Mouse (Mus musculus) forebrain, embryonic 15.5 days (tissue): ENCODE results near the gene Hist1h2ad. TPM values are rescaled to one million over a fixed set of nuclear protein-coding genes. Genes with fewer than 3 reads are reported as not detected.

Experiments used
- ATAC-seq: fragments of 200-750 bp; cut with Nextera tagmentation; replicated peaks from 2 replicates; pipeline ENCODE4 v1.8.0; 2017; ENCODE audit warnings: mild to moderate bottlenecking, moderate TSS enrichment, moderate library complexity
- H3K27ac ChIP-seq: fragments of 300-500 bp; sonication (generic); replicated peaks from 2 replicates; pipeline ENCODE4 v1.5.1; 2015; ENCODE audit warnings: mild to moderate bottlenecking, inconsistent platforms
- H3K27me3 ChIP-seq: fragments of 300-500 bp; sonication (generic); 2 replicates; pipeline ENCODE4 v1.6.1; 2015; ENCODE audit warnings: inconsistent platforms
- H3K36me3 ChIP-seq: fragments of 300-500 bp; sonication (generic); 2 replicates; pipeline ENCODE4 v1.6.1; 2015; ENCODE audit warnings: mild to moderate bottlenecking, inconsistent platforms
- H3K4me1 ChIP-seq: fragments of 300-500 bp; sonication (generic); 2 replicates; pipeline ENCODE4 v1.6.1; 2015; ENCODE audit warnings: inconsistent platforms
- H3K4me2 ChIP-seq: fragments of 300-500 bp; sonication (generic); replicated peaks from 2 replicates; pipeline ENCODE4 v1.6.1; 2015; ENCODE audit warnings: mild to moderate bottlenecking, inconsistent platforms
- H3K4me3 ChIP-seq: fragments of 300-500 bp; sonication (generic); 2 replicates; pipeline ENCODE4 v1.5.1; 2015; ENCODE audit warnings: mild to moderate bottlenecking, inconsistent platforms
- H3K9ac ChIP-seq: fragments of 300-500 bp; sonication (generic); replicated peaks from 2 replicates; pipeline ENCODE4 v1.6.1; 2015; ENCODE audit warnings: mild to moderate bottlenecking, inconsistent platforms
- H3K9me3 ChIP-seq: fragments of 300-500 bp; sonication (generic); 2 replicates; pipeline ENCODE4 v1.6.1; 2016; ENCODE audit warnings: inconsistent platforms
- WGBS: fragments of 180-500 bp; shearing (Covaris S2); methylation state at CpG from one replicate; pipeline ENCODE4 v1.1.7; 2015; ENCODE audit warnings: mixed read lengths; 5-methylcytosine and 5-hydroxymethylcytosine counted together
- microRNA-seq: library from miRNA; unstranded; fragments of <30 nt; microRNA quantifications from one replicate; pipeline ENCODE4, GENCODE M21; 2016
- polyA plus RNA-seq: library from polyadenylated mRNA; unstranded; fragments of >200 nt; fragmentation: Nextera tagmentation; extraction: Ambion mirVana; gene quantifications from 2 replicates; pipeline ENCODE4 v1.2.1, GENCODE M21; 2015

Hist1h2ad gene
- polyA plus RNA-seq, 1 experiment from 2014 or later: 2.0 TPM

DNA sequence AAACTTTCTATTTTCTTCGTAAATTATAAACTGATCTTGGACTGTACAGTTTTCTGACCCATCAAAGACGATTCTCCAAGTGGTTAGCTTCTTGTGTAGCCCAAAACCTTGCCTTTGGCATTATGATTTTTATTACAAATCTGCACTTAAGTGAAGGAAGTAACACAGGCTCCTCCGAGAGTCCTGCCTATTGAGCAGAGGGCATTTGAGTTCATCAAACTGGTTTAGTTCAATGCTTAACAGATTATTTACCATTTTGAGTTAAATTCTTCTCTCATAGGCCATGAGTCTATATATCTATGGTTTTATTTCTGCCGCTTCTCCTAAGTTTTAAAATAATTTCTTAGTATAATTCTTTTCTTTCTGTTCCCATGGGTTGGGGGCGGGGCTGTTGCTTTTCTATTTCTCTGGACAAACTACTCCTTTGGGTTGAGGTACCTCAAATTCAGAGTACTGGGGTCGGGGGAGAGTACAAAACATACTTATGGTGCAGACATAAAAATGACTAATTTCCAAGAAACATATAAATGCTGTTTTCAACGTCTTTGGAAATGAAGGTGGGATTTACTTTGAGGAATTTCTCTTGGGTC is 48.8 kb downstream of the Hist1h2ad start:
- no peak for ATAC-seq
- H3K27me3 ChIP-seq: no peaks in the 10 kb centered on the region
- H3K4me3 ChIP-seq: peak overlapping the region; percentile 69
- H3K4me2 ChIP-seq: peak overlapping the region; percentile 96
- peak overlapping the region; percentile 85; the same call in 1 of the 2 replicates for H3K9ac ChIP-seq
- 29% methylated on average over 7 of the region's 7 CpGs for WGBS
- H3K27ac ChIP-seq: peak overlapping the region; percentile 94
- no peaks in the 10 kb centered on the region for H3K9me3 ChIP-seq
- no peaks in the 10 kb centered on the region for H3K36me3 ChIP-seq
- H3K4me1 ChIP-seq: peaks cover 25% of the 10 kb centered on the region

Small RNA genes lying within 50 kb of the gene (microRNA-seq; reads per million reads assigned to microRNA genes)
- not detected for gene Gm44297
- not detected for gene Gm44359
- not detected for gene Gm44394

Other genes starting within 250 kb of the Hist1h2ad start
- 58.3 and 60.9 TPM in 2 replicates for gene Zfp322a, start 205.2 kb upstream of the Hist1h2ad start, polyA plus RNA-seq
- 13.0 and 13.2 TPM in 2 replicates for gene Abt1, start 150.5 kb upstream of the Hist1h2ad start, polyA plus RNA-seq
- 0.05 and 0.08 TPM in 2 replicates for gene Btn1a1, start 108.5 kb upstream of the Hist1h2ad start, polyA plus RNA-seq
- 0.11 TPM in 1 of 2 replicates, not detected in the other for gene Btn2a2, start 85.5 kb upstream of the Hist1h2ad start, polyA plus RNA-seq
- gene Hist1h4h, start 43.3 kb upstream of the Hist1h2ad start, polyA plus RNA-seq: 4.9 and 6.0 TPM in 2 replicates
- gene Hist1h2af, start 40.5 kb upstream of the Hist1h2ad start, polyA plus RNA-seq: 2.8 and 6.7 TPM in 2 replicates
- 2.7 and 3.4 TPM in 2 replicates for gene Hist1h3g, start 39.0 kb upstream of the Hist1h2ad start, polyA plus RNA-seq
- gene Hist1h2bh, start 31.0 kb upstream of the Hist1h2ad start, polyA plus RNA-seq: 0.37 and 0.59 TPM in 2 replicates
- 0.46 and 0.94 TPM in 2 replicates for gene Hist1h3f, start 30.3 kb upstream of the Hist1h2ad start, polyA plus RNA-seq
- 0.70 and 0.73 TPM in 2 replicates for gene Hist1h4f, start 22.7 kb upstream of the Hist1h2ad start, polyA plus RNA-seq
- gene Hist1h1d, start 21.1 kb upstream of the Hist1h2ad start, polyA plus RNA-seq: 0.23 and 0.25 TPM in 2 replicates
- 2.6 and 2.7 TPM in 2 replicates for gene Hist1h3e, start 12.0 kb upstream of the Hist1h2ad start, polyA plus RNA-seq
- gene Hist1h2ae, start 3.2 kb upstream of the Hist1h2ad start, polyA plus RNA-seq: 48.1 and 55.0 TPM in 2 replicates
- 4.7 and 5.6 TPM in 2 replicates for gene Hist1h2bg, start 3.0 kb upstream of the Hist1h2ad start, polyA plus RNA-seq
- 1.6 and 2.9 TPM in 2 replicates for gene Hist1h2bf, start 185 bp upstream of the Hist1h2ad start, polyA plus RNA-seq
- gene Hist1h3d, start 1.4 kb downstream of the Hist1h2ad start, polyA plus RNA-seq: 4.5 and 5.1 TPM in 2 replicates
- 76.0 and 88.6 TPM in 2 replicates for gene Hist1h4d, start 7.2 kb downstream of the Hist1h2ad start, polyA plus RNA-seq
- gene Hist1h2be, start 46.7 kb downstream of the Hist1h2ad start, polyA plus RNA-seq: 1.9 and 2.5 TPM in 2 replicates
- gene Hist1h1e, start 48.2 kb downstream of the Hist1h2ad start, polyA plus RNA-seq: 11.6 and 13.7 TPM in 2 replicates
- 1.0 and 1.1 TPM in 2 replicates for gene Hist1h2ac, start 109.6 kb downstream of the Hist1h2ad start, polyA plus RNA-seq
- gene Hist1h2bc, start 109.8 kb downstream of the Hist1h2ad start, polyA plus RNA-seq: 33.7 and 35.6 TPM in 2 replicates
- 0.20 TPM in 1 of 2 replicates, not detected in the other for gene Hist1h1t, start 121.4 kb downstream of the Hist1h2ad start, polyA plus RNA-seq
- 3.7 and 4.4 TPM in 2 replicates for gene Hist1h4c, start 124.1 kb downstream of the Hist1h2ad start, polyA plus RNA-seq
- gene Hfe, start 136.5 kb downstream of the Hist1h2ad start, polyA plus RNA-seq: 2.0 and 3.4 TPM in 2 replicates
- 22.8 and 24.6 TPM in 2 replicates for gene Hist1h1c, start 164.4 kb downstream of the Hist1h2ad start, polyA plus RNA-seq
- 3.9 and 4.1 TPM in 2 replicates for gene Hist1h3c, start 171.2 kb downstream of the Hist1h2ad start, polyA plus RNA-seq
- gene Hist1h2bb, start 172.4 kb downstream of the Hist1h2ad start, polyA plus RNA-seq: 1.8 and 2.0 TPM in 2 replicates
- 26.0 and 31.2 TPM in 2 replicates for gene Hist1h2ab, start 176.7 kb downstream of the Hist1h2ad start, polyA plus RNA-seq
- 7.9 and 11.7 TPM in 2 replicates for gene Hist1h3b, start 177.9 kb downstream of the Hist1h2ad start, polyA plus RNA-seq
- gene Hist1h4b, start 182.6 kb downstream of the Hist1h2ad start, polyA plus RNA-seq: 2.8 and 3.8 TPM in 2 replicates
- 0.38 TPM in 1 of 2 replicates, not detected in the other for gene Hist1h4a, start 186.8 kb downstream of the Hist1h2ad start, polyA plus RNA-seq
- 2.7 and 3.2 TPM in 2 replicates for gene Hist1h3a, start 188.0 kb downstream of the Hist1h2ad start, polyA plus RNA-seq
- gene Hist1h1a, start 189.3 kb downstream of the Hist1h2ad start, polyA plus RNA-seq: 1.5 TPM in 2 replicates
- 0.11 TPM in 1 of 2 replicates, not detected in the other for gene Trim38, start 195.5 kb downstream of the Hist1h2ad start, polyA plus RNA-seq
- not detected in 2 replicates for gene Slc17a2, start 232.6 kb downstream of the Hist1h2ad start, polyA plus RNA-seq